Comparison of ENCODE assay signal across 10 mouse cellular contexts in genomic region chr2:79378346-79379086, GRCm38 (mm10).
DNase-seq lines count a peak whose midpoint lies in the region; ATAC-seq lines count a peak whose summit lies in the region.
"Had no signal": no experiment of that assay in that cellular context is flagged by ENCODE, and none has a peak within 500 bp of the region (broad histone marks: within the 10 kb centered on the region; RNA-seq: fewer than 3 reads in every experiment).

No protein-coding gene starts in this region.

- no peak overlapping the region for H3K4me3 ChIP-seq in heart, embryonic 11.5 days (ENCODE audit: low read depth, low read length)
- no peak overlapping the region for H3K4me3 ChIP-seq in liver, embryonic 15.5 days (replicated peaks)
- H3K4me3 ChIP-seq in liver, embryonic 12.5 days: no peak overlapping the region
- no peak overlapping the region for H3K4me3 ChIP-seq in forebrain, embryonic 16.5 days (replicated peaks; ENCODE audit: low read length)
- H3K4me3 ChIP-seq: hindbrain, embryonic 15.5 days had no signal

- ATAC-seq in heart, embryonic 11.5 days (replicated peaks; ENCODE audit: insufficient number of reproducible peaks, low FRiP score, low TSS enrichment): no peak
- ATAC-seq in liver, embryonic 15.5 days (ENCODE audit: insufficient read depth): no peak
- no peak for ATAC-seq in liver, embryonic 12.5 days
- ATAC-seq in forebrain, embryonic 16.5 days: peak; percentile 33
- ATAC-seq in erythroid progenitor cell, adult 5-6 weeks (replicated peaks; ENCODE audit: low FRiP score, poor library complexity, severe bottlenecking): no peak

- 71% methylated on average over 8 of the region's 8 CpGs for WGBS in heart, embryonic 11.5 days (ENCODE audit: insufficient replicate concordance)
- 58% methylated on average over 8 of the region's 8 CpGs for whole genome bisulfite sequencing in liver, embryonic 15.5 days (ENCODE audit: insufficient replicate concordance)
- WGBS in liver, embryonic 12.5 days (ENCODE audit: insufficient replicate concordance): 58% methylated on average over 8 of the region's 8 CpGs
- 47% methylated on average over 8 of the region's 8 CpGs for WGBS in forebrain, embryonic 16.5 days

- H3K27ac ChIP-seq in heart, embryonic 11.5 days (ENCODE audit: low read depth, low read length): no peak overlapping the region
- H3K27ac ChIP-seq in liver, embryonic 15.5 days (replicated peaks): 0 out of 2 replicates have a peak overlapping the region, but pooled peaks have one; percentile 42
- no peak overlapping the region for H3K27ac ChIP-seq in liver, embryonic 12.5 days
- H3K27ac ChIP-seq in forebrain, embryonic 16.5 days (ENCODE audit: low read length): no peak overlapping the region
- H3K27ac ChIP-seq: hindbrain, embryonic 15.5 days had no signal

- DNase-seq in heart, adult 11 months: peak; percentile 36
- DNase-seq in cerebellum, adult 18-20 months: peak; percentile 64 to 67
- DNase-seq in layer of hippocampus, adult 8-10 months (ENCODE audit: low spot score in 2 of 2): no peak
- DNase-seq: lung, postnatal 10 days had no signal

- H3K9me3 ChIP-seq in heart, embryonic 11.5 days (replicated peaks; ENCODE audit: control insufficient read depth, low read length): no peaks in the 10 kb centered on the region
- no peaks in the 10 kb centered on the region for H3K9me3 ChIP-seq in liver, embryonic 15.5 days (replicated peaks)
- H3K9me3 ChIP-seq in liver, embryonic 12.5 days (replicated peaks): no peaks in the 10 kb centered on the region
- no peaks in the 10 kb centered on the region for H3K9me3 ChIP-seq in forebrain, embryonic 16.5 days (ENCODE audit: control insufficient read depth, low read length)
- H3K9me3 ChIP-seq: hindbrain, embryonic 15.5 days had no signal

- no peaks in the 10 kb centered on the region for H3K4me1 ChIP-seq in heart, embryonic 11.5 days (ENCODE audit: control insufficient read depth, insufficient read depth, low read length)
- H3K4me1 ChIP-seq in liver, embryonic 15.5 days (replicated peaks): no peaks in the 10 kb centered on the region
- no peaks in the 10 kb centered on the region for H3K4me1 ChIP-seq in liver, embryonic 12.5 days
- peaks cover 5% of the 10 kb centered on the region for H3K4me1 ChIP-seq in forebrain, embryonic 16.5 days (replicated peaks; ENCODE audit: control insufficient read depth, insufficient read depth, low read length)

- no peak overlapping the region for H3K9ac ChIP-seq in heart, embryonic 11.5 days (ENCODE audit: low read depth, low read length)
- H3K9ac ChIP-seq in liver, embryonic 15.5 days: no peak overlapping the region
- no peak overlapping the region for H3K9ac ChIP-seq in liver, embryonic 12.5 days
- H3K9ac ChIP-seq in forebrain, embryonic 16.5 days (replicated peaks; ENCODE audit: low read depth, low read length): no peak overlapping the region
- H3K9ac ChIP-seq: hindbrain, embryonic 15.5 days had no signal

- no peaks in the 10 kb centered on the region for H3K36me3 ChIP-seq in heart, embryonic 11.5 days (ENCODE audit: control insufficient read depth, insufficient read depth, low read length)
- H3K36me3 ChIP-seq in liver, embryonic 15.5 days (replicated peaks): no peaks in the 10 kb centered on the region
- no peaks in the 10 kb centered on the region for H3K36me3 ChIP-seq in liver, embryonic 12.5 days
- H3K36me3 ChIP-seq in forebrain, embryonic 16.5 days (ENCODE audit: control insufficient read depth, insufficient read depth): no peaks in the 10 kb centered on the region
- H3K36me3 ChIP-seq: hindbrain, embryonic 15.5 days had no signal

- no peaks in the 10 kb centered on the region for H3K27me3 ChIP-seq in heart, embryonic 11.5 days (ENCODE audit: control insufficient read depth, insufficient read depth, low read length)
- H3K27me3 ChIP-seq in liver, embryonic 15.5 days: no peaks in the 10 kb centered on the region
- H3K27me3 ChIP-seq in liver, embryonic 12.5 days (replicated peaks): no peaks in the 10 kb centered on the region
- H3K27me3 ChIP-seq in forebrain, embryonic 16.5 days (replicated peaks; ENCODE audit: control insufficient read depth, insufficient read depth, low read length): no peaks in the 10 kb centered on the region
- H3K27me3 ChIP-seq: hindbrain, embryonic 15.5 days had no signal

- no peak overlapping the region for H3K4me2 ChIP-seq in heart, embryonic 11.5 days
- no peak overlapping the region; the same call in 1 of the 2 replicates for H3K4me2 ChIP-seq in liver, embryonic 15.5 days
- H3K4me2 ChIP-seq in liver, embryonic 12.5 days: no peak overlapping the region
- no peak overlapping the region for H3K4me2 ChIP-seq in forebrain, embryonic 16.5 days (ENCODE audit: low read length)

Comparison
In these comparisons a context has a peak if more than half of its experiments do, and no peak if none do; other contexts are left out.
1. DNase-seq: peak in heart, adult 11 months (single experiment) and cerebellum, adult 18-20 months (2 of 2); none in layer of hippocampus, adult 8-10 months (0 of 2).